Mouse (Mus musculus): ENCODE results near the gene Gzf1. TPM values are rescaled to one million over a fixed set of nuclear protein-coding genes. Genes with fewer than 3 reads are reported as not detected.

The Gzf1 gene
- total RNA-seq (2014; rRNA removed) (21.8 and 22.2 TPM in 2 replicates), polyA plus RNA-seq (2015; fragmentation: Nextera tagmentation; extraction: Ambion mirVana) (12.8 and 15.0 TPM in 2 replicates)

- H3K9ac ChIP-seq, result peak within 1 kb of the TSS; percentile 73
- under 1% methylated on average over 39 of the region's 39 CpGs for WGBS
- DNase-seq, result peak; percentile 99
Observed at GRCm38 (mm10) chr2:148680775-148681291, at the start of gene Gzf1. TSS of gene Gzf1 (plus strand) at chr2:148681023.

DNA sequence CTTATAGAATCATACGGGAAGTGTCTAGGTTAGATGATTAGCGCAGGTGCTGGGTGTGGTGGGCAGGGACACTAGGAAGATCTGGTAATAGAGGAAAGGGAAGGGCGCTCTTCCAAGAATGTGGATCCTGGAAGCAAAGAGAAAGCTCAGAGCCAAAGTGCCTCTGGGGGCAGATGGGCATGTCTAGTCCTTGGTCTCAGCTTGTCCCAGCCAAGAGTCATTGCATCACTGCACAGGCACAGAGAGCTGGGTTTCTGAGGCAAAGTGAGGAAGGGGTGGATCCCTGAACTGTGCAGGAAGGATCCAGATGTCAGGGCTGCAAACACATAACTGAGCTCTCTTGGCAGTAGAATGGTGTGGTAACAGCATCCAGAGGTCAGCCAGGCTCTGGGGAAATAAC is 49.2 kb upstream of the Gzf1 start:
- Histone ChIP-seq H3K27me3 (ENCODE audit: insufficient read depth, low read length) (no peaks in the 10 kb centered on the region), H3K4me2 (ENCODE audit: low read depth) (no peak overlapping the region), H3K4me1 (ENCODE audit: insufficient read depth) (no peaks in the 10 kb centered on the region), H3K9me3 (ENCODE audit: low read length) (no peaks in the 10 kb centered on the region), H3K9ac (no peak overlapping the region), H3K27ac (ENCODE audit: low read depth, low read length) (no peak overlapping the region), H3K36me3 (ENCODE audit: insufficient read depth) (no peaks in the 10 kb centered on the region), H3K4me3 (ENCODE audit: low read depth, low read length) (no peak overlapping the region)
- no peak for DNase-seq
- WGBS, result 94% methylated on average over 3 of the region's 3 CpGs
- no peak for TF ChIP-seq CTCF (IDR thresholded peaks at IDR 0.05; ENCODE audit: low read depth)
- no peak for ATAC-seq

More at GRCm38 (mm10) chr2:148680775-148681291, at the start of gene Gzf1:
- Histone ChIP-seq H3K27me3 (ENCODE audit: insufficient read depth, low read length) (no peaks in the 10 kb centered on the region), H3K27ac (ENCODE audit: low read depth, low read length) (peak within 1 kb of the TSS; percentile 78), H3K36me3 (ENCODE audit: insufficient read depth) (peaks cover 32% of the 10 kb centered on the region), H3K4me2 (ENCODE audit: low read depth) (peak within 1 kb of the TSS; percentile 85), H3K4me1 (ENCODE audit: insufficient read depth) (peaks cover 16% of the 10 kb centered on the region), H3K4me3 (ENCODE audit: low read depth, low read length) (peak within 1 kb of the TSS; percentile 62), H3K9me3 (ENCODE audit: low read length) (no peaks in the 10 kb centered on the region)
- peak; percentile 59 for TF ChIP-seq CTCF (IDR thresholded peaks at IDR 0.05; ENCODE audit: low read depth)
- ATAC-seq, result peak; percentile 95

DNA sequence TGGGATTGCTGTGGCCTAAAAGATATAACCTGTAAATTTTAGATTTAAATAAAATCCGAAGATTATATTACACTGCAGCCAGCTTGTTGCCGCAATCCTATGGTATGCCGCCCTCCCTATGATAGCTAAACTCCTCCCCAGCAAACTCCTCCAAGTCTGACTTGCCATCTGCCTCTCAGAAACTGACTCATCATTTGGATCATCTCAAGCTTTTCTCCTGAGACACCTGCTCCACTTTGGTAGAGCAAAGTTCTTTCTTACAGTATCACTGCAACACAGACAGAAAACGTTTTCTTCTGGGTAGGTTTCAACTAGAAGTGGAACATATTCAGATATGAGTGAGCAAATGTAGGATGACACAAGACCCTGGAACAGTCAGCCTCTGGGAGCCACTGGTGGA is 46.4 kb upstream of the Gzf1 start:
- Histone ChIP-seq H3K9me3 (ENCODE audit: low read length) (no peaks in the 10 kb centered on the region), H3K4me1 (ENCODE audit: insufficient read depth) (no peaks in the 10 kb centered on the region), H3K9ac (no peak overlapping the region), H3K36me3 (ENCODE audit: insufficient read depth) (no peaks in the 10 kb centered on the region), H3K27me3 (ENCODE audit: insufficient read depth, low read length) (no peaks in the 10 kb centered on the region), H3K4me3 (ENCODE audit: low read depth, low read length) (no peak overlapping the region), H3K4me2 (ENCODE audit: low read depth) (no peak overlapping the region), H3K27ac (ENCODE audit: low read depth, low read length) (no peak overlapping the region)
- DNase-seq (no peak), ATAC-seq (no peak)
- no peak for TF ChIP-seq CTCF (IDR thresholded peaks at IDR 0.05; ENCODE audit: low read depth)
- 86% methylated on average over 4 of the region's 4 CpGs for WGBS

- Histone ChIP-seq H3K4me1 (ENCODE audit: insufficient read depth) (no peaks in the 10 kb centered on the region), H3K9me3 (ENCODE audit: low read length) (no peaks in the 10 kb centered on the region), H3K4me2 (ENCODE audit: low read depth) (no peak overlapping the region), H3K4me3 (ENCODE audit: low read depth, low read length) (no peak overlapping the region), H3K36me3 (ENCODE audit: insufficient read depth) (no peaks in the 10 kb centered on the region), H3K27ac (ENCODE audit: low read depth, low read length) (no peak overlapping the region), H3K9ac (no peak overlapping the region), H3K27me3 (ENCODE audit: insufficient read depth, low read length) (no peaks in the 10 kb centered on the region)
- TF ChIP-seq CTCF (IDR thresholded peaks at IDR 0.05; ENCODE audit: low read depth), result no peak
- ATAC-seq, result no peak
- DNase-seq, result no peak
- 58% methylated on average over 1 of the region's 1 CpGs for WGBS
Observed at GRCm38 (mm10) chr2:148642610-148643370, 38.0 kb upstream of the Gzf1 start.

DNA sequence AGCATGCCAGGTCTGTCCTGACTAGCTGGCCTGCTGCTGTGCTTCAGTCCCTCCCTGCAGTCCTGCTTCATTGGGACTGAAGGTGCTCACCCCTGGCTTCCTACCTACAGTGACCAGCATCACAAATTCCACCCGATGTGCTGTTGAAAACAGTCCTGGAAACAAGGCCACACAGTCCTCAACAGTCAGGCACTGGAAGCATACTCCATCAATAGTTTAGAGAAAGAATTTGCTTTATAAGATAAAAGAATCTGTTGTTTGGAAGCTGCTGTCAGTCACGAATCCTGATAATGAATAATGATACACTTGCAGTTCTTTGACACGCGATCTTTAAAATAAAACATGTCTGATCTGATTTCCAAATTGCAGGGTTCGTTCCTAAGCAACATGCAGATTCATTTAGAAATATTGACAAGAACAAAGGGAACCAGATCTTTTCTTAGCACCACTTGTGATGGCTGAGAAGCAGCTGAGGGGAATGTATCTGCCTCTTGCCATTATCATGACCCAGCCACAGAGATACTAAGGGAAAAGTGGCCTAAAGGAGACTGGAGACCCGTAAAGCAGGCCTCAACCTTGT is 36.3 kb upstream of the Gzf1 start:
- no peak for TF ChIP-seq CTCF (IDR thresholded peaks at IDR 0.05; ENCODE audit: low read depth)
- 60% methylated on average over 6 of the region's 6 CpGs for WGBS
- ATAC-seq, result peak; percentile 92
- peak; percentile 60 for DNase-seq
- Histone ChIP-seq H3K4me3 (ENCODE audit: low read depth, low read length) (no peak overlapping the region), H3K9ac (no peak overlapping the region), H3K27ac (ENCODE audit: low read depth, low read length) (peak overlapping the region; percentile 66), H3K9me3 (ENCODE audit: low read length) (no peaks in the 10 kb centered on the region), H3K36me3 (ENCODE audit: insufficient read depth) (no peaks in the 10 kb centered on the region), H3K27me3 (ENCODE audit: insufficient read depth, low read length) (no peaks in the 10 kb centered on the region), H3K4me1 (ENCODE audit: insufficient read depth) (no peaks in the 10 kb centered on the region), H3K4me2 (ENCODE audit: low read depth) (no peak overlapping the region)

DNA sequence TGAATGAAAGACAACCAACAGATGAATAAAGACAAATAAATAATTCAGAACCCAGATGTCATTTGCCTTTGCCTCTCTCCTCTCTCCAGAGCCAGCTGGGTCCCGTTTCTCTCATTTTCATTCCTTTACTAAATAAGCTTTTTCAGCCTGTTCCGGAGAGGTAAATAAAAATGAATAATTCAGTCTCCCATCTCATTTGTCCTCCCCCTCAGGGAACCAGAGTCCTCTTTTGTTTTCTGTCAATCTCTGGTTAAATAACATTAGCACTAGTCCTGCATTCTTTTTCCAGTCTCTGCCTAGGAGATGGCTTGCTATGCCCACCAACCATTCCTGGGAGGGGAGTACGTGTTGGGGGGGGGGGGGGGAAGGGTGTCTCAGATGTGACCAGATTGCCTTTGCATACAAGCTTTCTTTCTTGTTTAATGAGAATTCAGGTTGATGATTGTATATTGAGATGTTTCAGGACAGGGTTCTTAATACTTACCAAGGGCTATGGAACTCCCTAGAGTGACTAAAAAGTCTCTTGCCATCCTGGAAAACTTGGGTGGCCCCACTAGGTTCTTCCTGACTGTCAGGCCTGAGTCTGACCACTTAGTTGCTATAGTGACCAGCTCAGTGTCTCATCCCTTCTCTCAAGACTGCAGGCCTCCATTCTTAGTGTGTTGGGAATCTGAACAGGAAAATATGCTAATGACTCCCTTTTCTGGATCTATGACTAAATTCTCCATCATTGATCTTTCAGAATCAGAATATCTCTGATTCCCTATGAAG is 30.1 kb upstream of the Gzf1 start:
- no peaks in the 10 kb centered on the region for H3K27me3 ChIP-seq (ENCODE audit: insufficient read depth, low read length)
- H3K4me1 ChIP-seq (ENCODE audit: insufficient read depth), result no peaks in the 10 kb centered on the region
- H3K4me3 ChIP-seq (ENCODE audit: low read depth, low read length), result no peak overlapping the region
- no peaks in the 10 kb centered on the region for H3K9me3 ChIP-seq (ENCODE audit: low read length)
- no peak overlapping the region for H3K9ac ChIP-seq
- no peak for DNase-seq
- no peak for TF ChIP-seq CTCF (IDR thresholded peaks at IDR 0.05; ENCODE audit: low read depth)
- no peak overlapping the region for H3K27ac ChIP-seq (ENCODE audit: low read depth, low read length)
- 5% methylated on average over 3 of the region's 3 CpGs for WGBS
- no peak overlapping the region for H3K4me2 ChIP-seq (ENCODE audit: low read depth)
- peak; percentile 44 for ATAC-seq
- no peaks in the 10 kb centered on the region for H3K36me3 ChIP-seq (ENCODE audit: insufficient read depth)
